Mouse (Mus musculus): ENCODE measurements around the gene Dnah17.

The Dnah17 gene

DNA sequence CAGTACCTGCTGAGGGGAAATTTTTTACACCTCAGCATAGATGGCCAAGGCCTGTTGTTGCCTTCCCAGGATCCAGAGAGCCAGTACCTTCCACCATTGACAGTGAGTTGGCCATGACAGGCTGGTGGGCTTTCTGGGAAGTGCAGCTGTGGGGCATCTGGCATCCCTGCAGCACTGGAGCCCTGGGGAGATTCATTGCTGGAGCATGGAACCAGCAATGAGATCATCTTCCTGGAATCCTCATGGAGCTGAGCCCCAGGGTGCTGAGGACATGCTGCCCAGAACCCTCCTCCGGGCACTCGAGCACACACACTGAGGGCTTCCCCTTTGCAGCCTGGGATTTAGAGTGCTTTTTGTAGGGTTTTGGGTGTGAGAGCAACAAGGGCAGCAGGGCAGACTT is 135.2 kb downstream of the Dnah17 start:
- DNase-seq (ENCODE audit: low read depth, low spot score), result no peak

DNA sequence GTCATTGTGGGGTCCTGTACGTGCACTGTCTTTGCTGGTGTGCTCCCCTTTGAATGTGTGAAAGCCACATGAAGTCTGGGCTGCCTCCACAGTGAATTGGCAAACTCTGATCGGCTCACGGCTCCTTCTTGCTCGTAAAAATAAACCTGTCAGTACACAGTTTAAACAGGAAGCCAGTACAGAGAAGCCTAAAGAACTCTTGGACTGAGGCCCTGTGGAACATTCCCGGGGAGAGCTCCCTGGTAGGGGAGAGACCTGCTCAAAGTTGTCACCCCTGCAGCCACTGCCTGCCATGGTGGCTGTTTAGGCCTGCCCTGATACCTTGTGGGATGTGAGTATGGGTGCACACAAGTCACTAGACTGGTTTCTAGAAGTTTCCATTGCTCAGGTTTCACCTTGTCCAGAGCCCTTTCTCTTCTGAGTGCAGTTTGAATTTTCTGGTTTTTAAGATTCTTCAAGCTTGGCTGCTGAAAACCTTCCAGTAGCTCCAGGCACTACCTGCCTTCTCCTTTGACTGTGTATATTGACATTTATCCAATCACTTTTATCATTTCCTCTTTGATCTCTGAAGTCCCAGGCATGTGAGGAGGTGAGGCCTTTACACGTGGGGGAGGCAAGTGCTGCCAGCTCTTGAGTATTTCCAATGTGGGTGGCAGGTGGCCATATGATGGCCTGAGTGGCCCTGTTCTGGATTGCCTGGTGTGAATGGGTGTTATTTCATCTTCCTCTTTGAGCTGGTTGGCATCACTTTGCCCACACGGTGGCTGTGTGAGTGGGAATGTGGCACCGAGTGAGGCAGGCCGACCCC is 136.0 kb downstream of the Dnah17 start:
- no peak for DNase-seq (ENCODE audit: low read depth, low spot score)

DNA sequence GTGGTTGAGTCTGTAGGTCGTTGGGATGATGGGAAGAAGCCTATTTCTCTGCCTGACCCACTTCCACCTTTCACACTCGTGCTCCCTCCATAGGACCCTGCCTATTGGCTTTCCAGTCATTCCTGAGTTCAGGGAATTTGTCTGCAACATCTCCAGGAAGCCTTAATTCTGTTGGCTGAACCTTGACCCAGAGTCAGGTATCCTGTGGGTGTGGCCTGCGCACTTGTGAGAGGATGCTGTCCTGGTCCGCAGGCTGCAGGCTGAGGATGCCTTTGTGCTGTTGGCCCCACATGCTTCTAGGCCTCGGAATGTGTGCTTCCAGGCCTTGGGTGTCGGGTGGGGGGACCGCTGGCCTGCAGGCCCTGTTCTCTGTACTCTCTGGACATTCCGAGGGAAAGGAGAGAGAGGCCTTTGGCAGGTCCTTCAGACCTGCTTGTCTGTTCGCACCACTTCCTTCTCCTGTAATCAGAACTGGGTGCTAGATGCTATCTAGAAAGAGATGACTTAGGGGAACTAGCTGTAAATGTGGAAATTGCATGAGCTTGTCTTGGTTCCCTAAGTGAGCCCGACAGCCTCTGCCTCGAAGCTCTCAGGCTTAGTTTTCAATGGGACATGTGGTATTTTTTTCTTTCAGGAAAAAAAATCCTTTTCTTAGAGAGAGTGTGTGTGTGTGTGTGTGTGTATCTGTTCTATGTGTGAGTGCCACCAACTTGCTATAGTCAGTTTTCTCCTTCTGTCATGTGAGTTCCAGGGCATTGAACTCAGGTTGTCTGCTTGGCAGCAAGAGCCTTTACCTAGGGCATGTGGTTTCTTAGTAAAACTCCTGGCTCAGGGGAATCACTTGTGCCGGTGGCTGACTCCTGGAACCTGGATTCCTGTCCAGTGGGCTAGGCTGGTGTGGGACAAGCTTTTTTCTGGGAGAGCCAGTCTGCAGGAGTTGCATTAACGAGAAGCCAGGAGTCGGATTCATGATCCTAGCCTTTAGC is 137.0 kb downstream of the Dnah17 start:
- no peak for DNase-seq (ENCODE audit: low read depth, low spot score)

DNA sequence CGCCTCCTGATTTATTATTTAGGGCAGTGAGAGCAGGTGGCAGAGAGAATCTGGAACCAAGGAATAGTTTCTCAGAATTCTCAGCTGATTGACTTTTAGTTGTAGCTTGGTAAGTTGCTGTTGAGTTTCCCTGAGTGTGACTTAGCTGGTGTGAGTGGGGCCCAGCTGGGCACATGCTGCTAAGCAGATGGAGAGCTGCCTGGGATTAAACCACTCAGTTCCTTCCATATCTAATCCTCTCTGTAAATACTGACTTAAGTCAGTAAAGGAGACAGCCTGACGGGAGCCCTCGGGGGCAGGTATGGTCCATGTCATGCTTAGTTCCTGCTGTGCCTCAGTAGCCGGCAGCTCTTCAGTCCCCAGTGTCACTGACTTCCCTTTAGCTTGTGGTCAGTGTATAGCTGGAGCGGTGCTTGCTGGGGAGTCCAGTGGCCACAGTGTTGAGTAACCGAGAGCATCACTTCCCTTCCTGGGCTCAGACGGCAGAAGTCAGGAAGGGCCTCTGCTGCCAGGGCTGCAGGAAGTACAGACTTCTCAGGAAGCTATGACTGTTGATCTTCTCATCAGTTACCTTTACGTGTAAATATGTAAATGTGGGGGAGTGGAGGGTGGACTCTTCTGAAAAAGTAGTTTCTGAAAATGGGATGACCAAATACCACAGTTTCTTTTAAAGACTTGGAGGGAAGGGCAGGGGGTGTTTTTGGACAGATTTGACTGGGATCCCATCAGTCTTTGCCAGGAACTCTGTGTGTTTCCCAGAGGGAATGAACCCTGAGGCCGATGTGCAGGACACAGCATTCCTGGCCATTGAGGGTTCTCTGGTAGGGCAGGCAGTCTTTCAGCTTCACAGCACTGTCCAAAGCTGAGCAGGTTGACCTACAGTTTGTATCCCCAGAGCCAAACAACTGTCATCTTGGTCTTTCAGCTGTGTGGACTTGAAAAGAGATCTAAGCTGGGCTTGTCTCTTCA is 138.6 kb downstream of the Dnah17 start:
- DNase-seq (ENCODE audit: low read depth, low spot score), result no peak

DNA sequence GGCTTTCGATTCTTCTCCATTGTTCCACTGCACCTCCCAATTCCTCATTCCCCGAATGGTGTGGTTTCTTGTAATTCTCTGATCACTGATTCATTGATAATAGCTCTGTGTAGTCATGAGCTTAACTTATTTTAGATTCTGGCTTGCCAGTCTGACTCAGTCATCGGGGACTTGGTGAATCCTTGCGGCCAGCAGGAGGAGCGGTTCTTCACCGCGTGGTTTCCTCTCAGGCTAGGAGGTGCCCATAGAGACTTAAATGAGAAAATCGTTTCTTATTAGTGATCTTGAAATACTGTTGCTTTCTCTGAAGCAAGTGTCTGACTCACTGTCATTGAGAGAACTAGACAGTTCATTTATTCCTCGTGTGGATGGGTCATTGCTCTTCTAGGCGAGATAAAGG is 140.5 kb downstream of the Dnah17 start:
- no peak for DNase-seq (ENCODE audit: low read depth, low spot score)

DNA sequence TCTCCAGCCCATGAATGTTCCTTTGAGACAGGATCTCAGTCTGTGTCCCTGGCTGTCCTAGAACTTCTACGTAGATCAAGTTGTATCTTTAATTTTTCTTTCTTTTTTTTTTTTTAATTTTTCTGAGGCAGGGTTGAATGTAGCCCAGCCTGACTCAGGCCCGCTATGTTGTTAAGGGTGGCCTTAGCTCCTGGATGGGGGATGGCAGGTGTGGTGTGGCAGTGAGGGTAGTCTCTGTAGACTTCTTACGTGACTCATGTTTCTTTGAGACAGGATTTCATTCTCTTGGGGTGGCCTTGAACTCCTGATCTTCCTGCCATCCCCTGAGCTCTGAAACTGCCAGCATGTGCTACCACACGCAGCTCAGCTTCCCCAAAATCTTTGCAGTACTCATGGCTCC is 141.2 kb downstream of the Dnah17 start:
- DNase-seq (ENCODE audit: low read depth, low spot score), result no peak

DNA sequence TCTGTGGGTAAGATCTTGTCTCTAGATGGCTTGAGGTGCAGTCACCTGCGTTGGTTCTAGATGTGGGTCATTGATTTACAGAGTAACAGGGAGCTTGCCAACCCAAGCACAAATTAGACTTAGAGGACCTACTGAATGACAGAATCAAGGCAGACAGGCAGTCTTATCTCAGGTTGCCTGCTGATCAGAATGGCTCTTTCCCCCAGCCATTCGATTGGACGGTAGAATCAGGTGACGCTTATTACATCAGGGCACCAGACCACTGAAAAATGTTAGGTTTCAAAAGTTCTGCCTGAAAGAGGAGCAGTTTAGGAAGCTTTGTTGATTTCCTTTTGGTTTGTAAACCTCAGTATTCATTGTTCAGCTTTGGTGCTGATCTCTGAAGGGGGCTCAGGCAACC is 142.5 kb downstream of the Dnah17 start:
- no peak for DNase-seq (ENCODE audit: low read depth, low spot score)

DNA sequence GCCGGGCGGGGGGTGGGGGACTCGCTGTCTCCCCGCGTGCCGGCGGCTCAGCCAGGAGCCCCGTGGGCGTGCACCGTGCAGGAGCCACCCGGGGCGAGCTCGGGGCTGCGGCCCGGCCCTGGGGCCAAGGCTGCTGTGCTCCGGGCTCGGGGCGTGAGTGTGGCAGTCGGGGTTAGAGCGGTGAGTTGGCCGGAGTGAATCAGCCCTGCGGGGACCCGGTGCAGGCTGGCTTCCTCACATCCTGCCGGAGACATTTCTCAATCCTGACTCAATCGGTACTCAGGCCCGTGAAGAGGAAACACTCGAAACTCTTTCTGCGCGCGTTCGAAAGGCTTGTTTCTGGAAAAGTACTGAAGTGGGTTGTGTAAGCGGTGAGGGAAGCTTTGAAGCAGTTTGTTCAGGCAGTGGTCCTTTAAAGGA is 143.4 kb downstream of the Dnah17 start:
- no peak for DNase-seq (ENCODE audit: low read depth, low spot score)

DNA sequence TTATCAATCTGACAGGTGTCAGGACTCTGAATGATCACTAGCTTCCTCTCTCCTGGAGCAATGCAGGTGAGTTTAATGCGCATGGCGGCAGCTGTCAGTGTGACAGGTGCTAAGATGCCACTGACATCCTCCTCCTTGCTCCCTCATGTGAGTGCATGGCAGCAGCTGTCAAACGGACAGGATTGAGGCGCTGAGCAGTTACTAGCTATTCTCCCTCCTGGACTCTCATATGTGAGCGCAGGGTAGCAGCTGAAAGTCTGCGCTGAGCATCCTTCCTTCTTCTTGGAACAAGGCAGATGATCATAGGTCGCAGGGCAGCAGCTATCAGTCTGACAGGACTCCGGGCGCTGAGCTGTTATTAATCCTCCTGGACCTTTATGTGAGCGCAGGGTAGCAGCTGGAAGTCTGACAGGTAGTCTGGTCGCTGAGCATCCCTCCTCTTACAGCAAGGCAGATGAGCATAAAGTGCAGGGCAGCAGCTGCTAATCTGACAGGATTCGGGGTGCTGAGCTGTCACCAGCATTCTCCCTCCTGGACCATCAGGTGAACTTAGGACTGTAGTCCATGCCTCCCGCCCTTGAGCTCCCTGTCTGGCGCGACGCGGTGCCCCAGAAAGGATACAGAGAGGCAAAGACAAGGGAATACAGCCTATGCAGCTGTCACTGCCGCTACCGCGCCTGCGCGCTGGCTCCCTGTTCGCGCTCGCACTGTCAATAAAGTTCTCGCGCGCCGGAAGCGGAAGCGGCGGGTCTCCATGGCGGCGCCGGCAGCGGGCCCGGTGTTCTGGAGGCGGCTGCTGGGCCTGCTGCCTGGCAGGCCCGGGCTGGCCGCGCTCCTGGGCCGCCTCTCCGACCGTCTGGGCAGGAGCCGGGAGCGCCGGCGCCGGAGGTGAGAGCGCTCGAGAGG is 144.1 kb downstream of the Dnah17 start, which contains the start of gene Pgs1:
Gene Pgs1 (plus strand): TSS at position 167 of the 906 bp plus-strand sequence.
- DNase-seq (ENCODE audit: low read depth, low spot score), result peak; percentile 89

DNA sequence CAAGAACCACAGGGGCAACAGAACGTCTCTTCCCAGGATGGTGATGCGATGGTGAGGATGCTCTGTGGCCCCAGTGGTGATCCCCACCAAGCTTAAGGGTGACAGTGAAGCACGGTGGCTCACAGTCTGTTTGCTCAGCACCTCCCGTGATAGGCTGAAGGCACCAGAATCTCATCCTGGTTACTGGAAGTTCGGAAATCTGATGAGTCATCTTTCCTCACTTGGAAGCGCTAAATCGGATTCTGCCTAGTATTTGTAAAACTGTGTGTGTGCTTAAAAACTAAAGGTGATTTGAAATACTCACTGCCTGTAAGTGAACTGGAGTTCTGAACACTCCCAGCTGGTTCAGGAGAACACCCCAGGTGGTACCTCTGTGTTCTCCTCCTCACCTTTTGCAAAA is 146.7 kb downstream of the Dnah17 start:
- no peak for DNase-seq (ENCODE audit: low read depth, low spot score)

DNA sequence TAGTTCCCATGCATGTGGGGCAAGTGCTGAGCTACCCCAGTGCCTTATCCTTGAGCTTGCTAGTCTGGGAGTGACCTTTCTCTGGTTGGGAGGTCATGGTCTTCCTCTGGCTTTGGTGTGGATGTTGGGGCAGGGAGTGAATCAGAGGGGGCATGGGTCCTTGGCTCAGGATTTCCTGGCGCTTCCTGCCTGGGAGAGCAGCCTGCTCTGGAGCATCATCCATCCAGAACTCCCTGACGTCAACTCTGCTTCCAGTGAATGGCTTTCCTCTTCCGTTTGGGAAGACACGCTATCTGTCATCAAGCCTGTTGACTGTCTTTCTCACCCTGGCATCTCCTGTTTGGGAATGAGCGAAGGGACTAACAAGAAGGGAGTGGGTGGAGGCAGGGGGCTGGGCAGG is 148.0 kb downstream of the Dnah17 start:
- no peak for DNase-seq (ENCODE audit: low read depth, low spot score)

DNA sequence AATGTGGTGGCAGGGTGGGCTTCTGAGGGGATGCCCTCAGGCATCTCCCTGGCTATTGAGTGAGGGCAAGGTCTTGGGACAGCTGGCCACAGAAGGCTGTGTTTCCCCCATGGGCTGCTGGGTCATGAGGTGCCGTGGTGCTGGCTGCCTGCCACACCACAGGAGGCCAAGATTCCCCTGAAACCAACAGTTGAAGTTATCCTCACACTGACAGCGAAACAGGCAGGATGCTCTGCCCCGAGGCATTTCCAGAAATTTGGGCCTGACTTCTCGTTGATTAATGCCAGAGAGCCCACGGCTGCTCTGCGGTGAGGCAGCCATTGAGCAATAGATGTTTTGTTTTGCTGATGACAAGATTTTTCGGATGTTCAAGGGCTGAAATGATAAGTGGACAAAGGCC is 151.0 kb downstream of the Dnah17 start:
- no peak for DNase-seq (ENCODE audit: low read depth, low spot score)

DNA sequence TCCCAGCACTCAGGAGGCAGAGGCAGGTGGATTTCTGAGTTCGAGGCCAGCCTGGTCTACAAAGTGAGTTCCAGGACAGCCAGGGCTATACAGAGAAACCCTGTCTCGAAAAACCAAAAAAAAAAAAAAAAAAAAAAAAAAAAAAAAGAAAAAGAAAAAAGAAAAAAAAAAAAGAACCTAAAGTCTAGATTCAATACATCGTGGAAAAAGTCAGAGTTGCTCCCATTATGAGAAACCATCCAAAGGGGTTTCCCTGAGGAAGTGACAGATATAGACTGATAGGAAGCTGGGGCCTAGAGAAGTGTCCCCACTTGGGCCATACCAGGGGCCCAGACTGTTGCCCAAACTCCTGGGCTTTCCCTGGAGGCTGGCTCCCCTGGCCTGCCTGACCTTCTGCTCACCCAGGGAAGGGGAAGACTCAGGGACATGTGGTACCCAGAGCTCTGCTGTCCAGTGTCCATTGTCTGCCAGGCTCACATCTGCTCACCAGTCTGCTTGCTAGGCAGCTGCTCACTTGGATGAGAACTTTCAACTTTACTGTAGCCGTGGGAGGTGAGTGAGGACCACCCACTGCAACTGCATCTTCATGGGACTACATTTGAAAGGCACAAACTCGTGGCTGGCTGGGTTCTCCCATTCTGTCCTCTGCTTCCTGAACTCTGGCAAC is 152.6 kb downstream of the Dnah17 start:
- no peak for DNase-seq (ENCODE audit: low read depth, low spot score)

DNA sequence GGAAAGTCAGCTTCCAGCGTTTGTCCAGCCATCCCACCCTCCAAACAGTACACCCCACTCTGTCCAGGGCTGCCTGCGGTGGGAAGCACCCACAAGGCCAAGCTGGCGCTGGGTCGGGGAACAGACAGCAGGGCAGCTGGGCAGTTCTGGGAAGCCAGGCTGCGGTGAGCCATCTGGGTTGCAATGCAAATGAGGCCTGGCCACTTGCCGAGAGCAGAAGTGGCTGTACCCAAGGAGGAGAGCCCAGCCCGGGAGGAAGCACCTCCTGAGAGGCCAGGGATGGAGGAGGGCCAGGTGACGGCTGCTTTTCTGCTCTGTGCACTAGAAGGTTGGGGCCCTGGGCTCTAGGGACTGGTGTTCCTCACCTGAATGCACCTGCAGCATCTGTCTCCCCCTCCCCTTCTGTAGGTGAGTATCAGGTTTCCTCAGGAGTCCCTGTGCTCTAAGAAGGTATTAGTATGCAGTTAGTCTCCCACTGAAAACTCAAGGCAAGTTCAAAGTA is 154.3 kb downstream of the Dnah17 start:
- DNase-seq (ENCODE audit: low read depth, low spot score), result peak; percentile 69

DNA sequence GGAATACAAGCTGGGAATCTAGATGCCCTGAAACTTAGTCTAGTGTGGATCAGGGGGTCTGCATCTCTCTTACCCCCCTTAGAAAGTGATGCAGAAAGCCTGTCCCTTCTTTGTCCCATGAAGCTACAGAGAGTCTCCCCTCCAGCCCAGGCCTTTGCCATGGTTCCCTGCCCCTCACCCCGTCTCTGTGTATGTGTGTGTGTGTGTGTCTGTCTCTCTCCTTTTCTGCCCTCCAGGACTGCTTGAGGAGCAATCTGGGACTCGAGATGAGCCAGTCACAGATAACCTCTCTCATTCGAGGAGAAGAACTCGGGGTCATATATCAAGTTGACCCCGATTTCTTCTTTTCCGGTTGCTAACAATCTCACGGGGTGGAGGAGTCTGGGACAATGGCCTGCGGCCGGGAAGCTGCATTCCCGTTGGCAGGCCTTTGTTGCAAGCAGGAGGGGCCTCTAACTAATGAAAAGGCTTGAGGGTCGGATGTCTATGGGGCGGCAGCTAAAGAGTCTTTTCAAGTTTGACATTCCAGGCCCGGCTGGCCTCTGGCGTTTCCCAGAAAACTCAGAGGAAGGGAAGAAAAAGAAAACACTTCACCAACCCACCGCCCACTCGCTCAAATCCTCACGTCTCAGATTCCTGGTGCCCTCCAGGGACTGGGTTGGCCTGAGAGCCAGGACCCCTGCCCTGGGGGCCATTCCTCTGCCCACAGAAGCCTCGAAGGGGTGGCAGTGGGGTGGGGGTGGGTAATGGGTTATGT is 155.0 kb downstream of the Dnah17 start:
- peak; percentile 99 for DNase-seq (ENCODE audit: low read depth, low spot score)

DNA sequence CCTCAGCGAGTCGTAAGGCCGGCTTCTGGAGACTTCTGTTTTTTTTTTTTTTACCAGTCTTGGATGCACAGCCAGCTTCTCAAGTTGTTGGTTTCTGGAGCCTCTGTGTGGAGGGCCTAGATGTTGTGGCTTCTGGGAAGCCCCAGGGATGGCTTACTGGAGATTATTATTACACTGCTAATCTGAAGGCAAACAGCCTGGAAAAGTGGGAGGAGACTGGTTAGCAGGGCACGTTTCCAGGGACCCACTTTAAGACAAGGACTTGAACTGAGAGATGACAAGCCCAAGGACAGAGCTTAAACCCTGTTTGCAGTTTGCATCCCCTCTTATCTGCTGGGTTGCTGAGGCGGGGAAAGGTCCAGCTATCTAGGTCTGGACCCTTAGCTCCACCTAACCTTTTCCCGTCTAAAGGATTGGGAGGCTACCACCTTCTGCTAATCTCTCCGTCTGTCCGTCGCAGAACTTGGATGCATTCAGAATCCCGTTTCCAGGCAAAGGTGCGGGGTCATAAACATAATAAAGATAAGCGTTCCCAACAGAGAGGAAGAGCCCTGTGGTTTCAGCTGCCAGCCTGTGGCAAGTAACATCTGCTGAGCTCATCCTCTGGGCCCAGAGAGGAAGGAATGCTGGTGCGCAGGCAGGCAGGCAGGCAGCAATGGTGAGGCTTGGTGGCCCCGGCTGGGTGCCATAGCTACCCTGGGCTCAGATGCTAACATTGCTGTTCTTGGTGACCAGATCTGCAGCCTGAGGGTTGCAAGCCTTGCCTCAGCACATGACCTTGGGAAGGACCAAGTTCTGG is 155.9 kb downstream of the Dnah17 start:
- peak; percentile 91 for DNase-seq (ENCODE audit: low read depth, low spot score)

DNA sequence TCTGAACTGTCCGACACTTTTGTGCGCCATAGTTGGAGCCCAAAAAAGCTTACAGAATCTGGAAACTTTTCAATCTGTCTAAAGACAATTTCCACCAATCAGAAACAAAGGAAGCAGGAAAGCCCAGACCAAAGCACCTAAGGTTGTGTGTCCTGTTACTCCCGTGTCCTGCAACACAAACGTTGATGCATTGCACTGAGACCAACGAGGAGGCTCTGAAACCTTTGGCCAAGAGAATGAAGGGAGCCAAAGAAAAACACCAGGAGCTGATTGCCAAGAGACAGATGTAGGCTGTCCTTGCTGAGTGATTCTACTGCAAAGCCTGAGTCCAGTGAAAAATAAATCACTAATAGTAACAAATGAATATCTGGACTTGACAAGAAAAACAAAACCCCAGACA is 156.9 kb downstream of the Dnah17 start:
- no peak for DNase-seq (ENCODE audit: low read depth, low spot score)
